Mouse (Mus musculus): Measurements from ENCODE around the gene Apol8.

DNA sequence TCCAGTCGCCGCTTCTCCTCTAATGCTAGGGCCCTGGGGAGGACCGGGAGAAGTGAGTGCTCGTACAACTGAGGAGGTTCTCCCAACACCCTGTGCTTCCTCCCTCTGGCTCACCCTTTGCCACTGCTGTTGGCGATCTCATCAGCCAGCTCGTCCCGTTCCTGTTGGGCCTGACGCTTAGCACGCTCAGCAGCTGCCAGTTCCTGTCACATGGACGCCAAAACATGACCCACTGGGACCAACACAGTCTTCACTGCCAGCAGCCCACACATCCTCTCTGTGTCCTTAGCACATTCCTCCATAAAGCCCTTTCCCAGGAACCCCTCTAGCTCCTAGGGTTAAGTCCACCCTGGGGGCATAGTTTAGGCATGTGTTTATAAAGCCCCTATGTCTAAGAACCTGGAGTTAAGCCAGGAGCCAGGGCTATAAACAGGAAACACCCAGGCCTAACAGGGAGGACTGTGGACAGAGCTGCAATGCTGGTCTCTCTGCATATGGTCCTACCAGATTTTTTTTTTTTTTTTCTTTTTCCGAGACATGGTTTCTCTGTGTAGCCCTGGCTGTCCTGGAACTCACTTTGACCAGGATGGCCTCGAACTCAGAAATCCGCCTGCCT lies 7.7 kb upstream of the Apol8 start:
- TF ChIP-seq POLR2A (IDR thresholded peaks at IDR 0.05; ENCODE audit: low read depth, low read length) (no peak), CTCF (IDR thresholded peaks at IDR 0.05; ENCODE audit: extremely low read depth, insufficient read depth, insufficient read length, insufficient replicate concordance) (no peak)
